Mouse (Mus musculus) splenic B cell, adult 2 months (primary cell): Measurements from ENCODE around the gene Prl2a1.
"Not testable (repeated sequence)": the region's sequence is repeated elsewhere in the genome, so short reads cannot be mapped to it uniquely, and the experiment has no call there.

Experiments
- DNase-seq: peaks from one replicate; pipeline ENCODE4 v3.0.0-alpha.2; 2011; ENCODE audit warnings: low read depth, low spot score
- H3K27me3 ChIP-seq: 2 replicates; pipeline ENCODE4 v1.6.1; 2012; ENCODE audit warnings: mild to moderate bottlenecking, low read length, moderate library complexity, mixed read lengths; ENCODE audit not compliant: control insufficient read depth, poor library complexity, insufficient read depth, severe bottlenecking
- H3K36me3 ChIP-seq: 2 replicates; pipeline ENCODE4 v1.6.1; 2012; ENCODE audit warnings: mild to moderate bottlenecking, low read length, moderate library complexity, mixed read lengths; ENCODE audit not compliant: control insufficient read depth, poor library complexity, insufficient read depth, severe bottlenecking

Prl2a1 gene

GRCm38 (mm10) chr13:27801354-27801753, at the start of gene Prl2a1:
TSS of gene Prl2a1 (plus strand) at chr13:27801654.
- no peaks in the 10 kb centered on the region for H3K27me3 ChIP-seq
- no peak for DNase-seq

GRCm38 (mm10) chr13:27780704-27781103, 20.8 kb upstream of the Prl2a1 start, which contains the start of gene Prl7c1:
TSS of gene Prl7c1 (minus strand) at chr13:27780804.
- H3K36me3 ChIP-seq, DNase-seq, H3K27me3 ChIP-seq: not testable (repeated sequence)

More at GRCm38 (mm10) chr13:27801354-27801753, at the start of gene Prl2a1:
- no peaks in the 10 kb centered on the region for H3K36me3 ChIP-seq

- DNase-seq, result no peak
- no peaks in the 10 kb centered on the region for H3K36me3 ChIP-seq
- no peaks in the 10 kb centered on the region for H3K27me3 ChIP-seq
These were observed 2.2 kb upstream of the Prl2a1 start for GRCm38 (mm10) chr13:27799303-27799702.

- Histone ChIP-seq H3K36me3 (no peaks in the 10 kb centered on the region), H3K27me3 (no peaks in the 10 kb centered on the region)
- DNase-seq, result no peak
These were observed 1.3 kb downstream of the Prl2a1 start for GRCm38 (mm10) chr13:27802765-27803164.

GRCm38 (mm10) chr13:27849042-27849441, 47.6 kb downstream of the Prl2a1 start, which contains the start of gene Prl2c1:
TSS of gene Prl2c1 (plus strand) at chr13:27849342.
- DNase-seq, result no peak
- Histone ChIP-seq H3K27me3 (no peaks in the 10 kb centered on the region; the same call in 1 of the 2 replicates), H3K36me3 (no peaks in the 10 kb centered on the region)
